Mouse (Mus musculus) T-cell, adult 2 months (primary cell): ENCODE measurements around the gene Gypa.

Experiments
- DNase-seq: peaks from one replicate; pipeline ENCODE4 v3.0.0; 2022; ENCODE audit warnings: low spot score

Gene Gypa

GRCm38 (mm10) chr8:80493523-80494345 is at the start of gene Gypa:
Gene Gypa, plus strand, starts transcription at chr8:80493781.
- no peak for DNase-seq

- DNase-seq, result no peak
Measured at GRCm38 (mm10) chr8:80444534-80445072, 49.0 kb upstream of the Gypa start.

DNA sequence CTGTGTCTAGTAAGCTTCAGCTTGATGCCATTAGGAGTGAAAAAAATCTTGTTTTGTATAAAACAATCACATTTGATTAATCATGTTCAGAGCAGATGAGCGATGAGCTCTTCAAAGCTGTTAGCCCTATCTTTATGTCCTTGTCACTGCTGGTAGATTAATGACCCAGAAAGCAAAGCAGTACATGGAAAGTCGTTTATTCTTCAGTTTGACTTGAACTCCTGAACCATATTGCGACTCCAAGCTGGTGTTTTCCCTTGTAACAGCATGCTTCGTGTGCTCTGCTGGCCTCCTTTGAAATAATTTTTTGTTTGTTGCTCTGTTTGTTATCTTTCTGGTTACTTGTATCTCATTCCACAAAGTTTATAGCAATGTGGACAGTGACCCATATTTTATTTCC is 46.4 kb upstream of the Gypa start:
- no peak for DNase-seq

GRCm38 (mm10) chr8:80451938-80452690 is 41.5 kb upstream of the Gypa start:
- DNase-seq, result no peak

GRCm38 (mm10) chr8:80463450-80463917 is 30.1 kb upstream of the Gypa start:
- DNase-seq, result no peak

DNA sequence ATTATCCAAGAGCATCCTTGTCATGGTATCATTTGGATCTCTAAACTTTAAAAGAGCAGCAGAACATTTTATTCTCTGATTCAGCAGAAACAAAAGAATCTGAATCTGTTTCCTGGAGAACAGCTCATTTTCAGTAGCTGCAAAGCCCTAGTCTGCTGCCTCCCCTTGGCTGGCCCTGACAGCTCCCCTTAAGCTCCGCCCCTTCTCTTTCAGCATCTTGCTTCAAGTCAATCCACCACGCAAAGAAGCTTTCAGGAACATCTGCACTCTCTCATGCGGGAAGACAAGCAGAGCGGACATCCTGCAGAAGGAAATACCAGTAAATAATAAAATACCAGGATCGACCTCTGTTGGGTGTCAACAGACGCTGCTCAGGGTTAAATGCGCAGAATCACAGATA is 18.6 kb upstream of the Gypa start:
- DNase-seq, result no peak

- no peak for DNase-seq
Measured at GRCm38 (mm10) chr8:80478156-80478555, 15.4 kb upstream of the Gypa start.

DNA sequence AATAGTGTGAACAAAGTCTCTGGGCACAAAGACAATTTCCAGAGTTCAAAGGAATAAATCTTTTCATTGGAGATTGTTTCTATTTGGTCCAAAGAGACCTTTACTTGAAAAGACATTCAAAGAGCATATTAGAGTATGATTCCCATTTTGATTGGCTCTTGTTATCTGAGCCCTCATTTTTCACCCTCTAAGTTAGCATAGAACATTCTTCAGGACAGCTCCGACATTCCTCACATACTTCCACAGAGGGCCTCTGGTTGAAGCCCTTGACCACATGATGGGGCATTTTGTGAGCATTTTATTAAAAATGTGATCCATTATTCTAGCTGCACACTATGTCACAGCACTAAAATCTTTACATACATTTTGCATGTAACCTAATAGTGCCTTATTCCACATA is 14.5 kb upstream of the Gypa start:
- no peak for DNase-seq

- no peak for DNase-seq
Measured at GRCm38 (mm10) chr8:80482173-80482572, 11.4 kb upstream of the Gypa start.

DNA sequence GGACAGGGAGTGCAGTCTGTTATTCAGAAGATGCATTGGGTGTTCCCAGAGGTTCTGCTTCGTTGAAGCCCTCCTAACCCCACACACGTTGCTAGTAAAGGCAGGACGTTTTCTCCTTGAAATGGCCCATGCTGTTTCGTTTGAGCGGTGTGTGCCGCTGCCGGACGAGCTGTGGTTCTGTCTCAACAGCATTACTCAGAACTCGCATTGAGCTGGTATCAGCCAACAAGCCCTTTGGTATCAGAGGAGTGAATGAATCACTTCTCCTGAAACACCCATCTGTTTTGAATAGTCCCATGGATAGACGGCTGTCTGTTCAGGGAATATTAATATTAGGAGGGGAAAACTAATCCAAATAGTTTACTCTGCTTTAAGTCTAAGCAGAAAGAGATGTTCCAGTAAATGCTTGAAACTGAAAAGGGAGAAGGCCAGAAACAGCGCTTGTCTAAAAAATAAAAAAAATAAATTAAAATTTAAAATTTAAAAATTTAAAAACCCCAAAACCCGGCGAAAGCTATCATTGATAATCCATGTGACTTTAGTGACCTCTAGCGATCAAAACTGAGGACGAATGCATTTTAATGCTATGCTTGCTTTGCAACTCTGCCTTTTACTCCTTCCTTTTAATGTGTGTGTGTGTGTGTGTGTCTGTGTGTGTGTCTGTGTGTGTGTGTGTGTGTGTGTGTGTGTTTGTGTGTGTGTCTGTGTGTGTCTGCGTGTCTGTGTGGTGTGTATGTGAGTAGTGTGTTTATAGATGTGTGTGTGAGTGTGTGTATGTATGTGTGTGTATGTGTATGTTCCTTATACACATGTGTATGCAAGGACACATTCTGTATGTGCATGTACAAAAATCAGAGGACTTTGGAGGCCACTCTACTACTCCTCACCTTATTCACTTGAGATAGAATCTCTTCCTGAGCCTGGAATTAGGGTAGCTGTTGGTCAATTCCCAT is 10.5 kb upstream of the Gypa start:
- peak; percentile 6 for DNase-seq

GRCm38 (mm10) chr8:80491562-80491961 is 2.0 kb upstream of the Gypa start:
- no peak for DNase-seq

DNA sequence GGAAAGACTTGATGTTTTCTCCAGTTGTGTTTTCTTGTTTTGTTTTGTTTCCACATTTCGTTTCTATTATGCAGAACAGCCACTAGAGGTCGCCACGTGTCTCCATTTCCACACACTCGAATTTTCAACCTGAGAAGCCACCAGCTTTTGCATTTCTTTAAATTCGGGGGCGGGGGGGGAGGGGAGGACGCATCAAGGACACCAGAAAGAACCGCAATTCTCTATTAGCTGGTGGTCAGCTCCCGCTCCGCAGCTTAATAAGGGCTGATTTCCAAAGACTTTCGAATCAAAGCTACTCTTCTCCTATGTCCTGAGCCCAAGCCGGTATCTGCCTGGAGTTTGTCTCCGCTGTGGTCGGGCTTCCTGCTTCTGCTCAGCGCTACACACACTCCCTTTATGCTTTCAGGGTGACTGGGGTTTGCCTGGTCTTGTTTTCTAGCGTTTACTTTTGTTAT is 567 bp upstream of the Gypa start:
- peak; percentile 52 for DNase-seq

DNA sequence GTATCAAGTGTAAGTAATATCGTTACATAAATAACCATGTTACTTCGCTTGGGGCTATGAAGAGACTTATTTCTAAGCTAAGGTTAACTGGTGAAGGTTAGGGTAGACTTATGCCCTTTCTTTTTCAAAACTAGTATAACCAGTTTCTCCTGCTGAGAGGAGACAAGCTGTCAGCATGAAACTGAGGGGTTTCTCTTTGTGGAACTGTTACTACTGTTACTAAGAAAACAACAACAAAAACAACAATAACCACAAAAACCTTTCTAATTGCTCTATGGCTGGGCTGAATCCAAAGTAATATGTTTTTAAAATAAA is 722 bp downstream of the Gypa start:
- no peak for DNase-seq

DNA sequence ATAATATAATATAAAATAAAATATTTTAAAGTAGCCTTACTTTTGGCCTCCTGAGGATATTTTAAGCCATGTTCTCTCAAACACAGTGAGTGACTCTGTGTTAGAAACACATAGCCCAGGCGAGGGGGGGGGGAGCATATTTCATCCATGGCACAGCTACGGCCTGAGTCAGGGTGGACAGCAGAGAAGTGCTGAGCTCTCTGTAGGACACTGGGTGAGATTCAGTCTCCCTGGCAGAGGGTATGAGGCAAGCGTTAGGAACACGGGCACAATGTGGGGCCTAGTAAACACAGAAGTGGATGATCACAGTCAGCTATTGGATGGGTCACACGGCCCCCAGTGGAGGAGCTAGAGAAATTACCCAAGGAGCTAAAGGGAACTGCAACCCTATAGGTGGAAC is 1.2 kb downstream of the Gypa start:
- DNase-seq, result no peak

DNA sequence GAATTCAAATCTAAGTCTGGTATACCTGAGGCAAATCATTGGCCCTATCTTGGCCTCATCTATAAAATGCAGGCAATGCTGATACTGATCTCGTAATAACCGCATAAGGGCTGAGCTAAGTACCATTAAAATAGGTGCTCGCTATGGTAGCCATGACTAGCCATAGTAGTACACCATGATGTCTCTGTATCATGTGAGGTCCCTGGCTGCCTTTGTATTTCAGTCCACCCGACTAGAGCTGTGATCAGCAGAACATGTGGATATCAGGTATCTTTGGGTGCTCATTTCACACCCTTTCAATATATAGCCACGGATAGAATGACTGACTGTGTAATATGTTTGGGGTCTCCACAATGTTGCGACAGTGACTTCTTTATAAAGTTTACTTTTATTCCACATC is 1.9 kb downstream of the Gypa start:
- DNase-seq, result no peak

DNA sequence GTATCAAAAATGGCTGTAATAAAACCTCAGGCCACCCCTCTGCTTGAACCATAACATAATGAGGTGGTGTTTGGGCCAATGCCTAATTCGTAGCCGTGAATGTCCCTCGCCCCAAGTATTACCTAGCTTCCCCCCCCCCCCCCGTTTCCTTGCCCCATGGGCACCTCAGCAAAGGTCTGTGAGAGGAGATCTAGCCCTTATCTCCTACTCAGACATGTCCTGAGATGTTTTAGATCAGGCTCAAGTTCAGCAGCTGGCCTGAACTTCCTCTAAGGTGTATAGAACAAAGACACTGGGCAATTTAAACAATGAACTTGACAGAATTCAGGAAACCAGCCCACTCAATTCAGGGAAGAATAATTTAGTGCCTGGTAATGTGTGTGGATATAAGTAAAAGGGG is 3.7 kb downstream of the Gypa start:
- DNase-seq, result no peak

GRCm38 (mm10) chr8:80500244-80500643 is 6.7 kb downstream of the Gypa start:
- no peak for DNase-seq

- no peak for DNase-seq
Measured at GRCm38 (mm10) chr8:80500773-80501172, 7.2 kb downstream of the Gypa start.

DNA sequence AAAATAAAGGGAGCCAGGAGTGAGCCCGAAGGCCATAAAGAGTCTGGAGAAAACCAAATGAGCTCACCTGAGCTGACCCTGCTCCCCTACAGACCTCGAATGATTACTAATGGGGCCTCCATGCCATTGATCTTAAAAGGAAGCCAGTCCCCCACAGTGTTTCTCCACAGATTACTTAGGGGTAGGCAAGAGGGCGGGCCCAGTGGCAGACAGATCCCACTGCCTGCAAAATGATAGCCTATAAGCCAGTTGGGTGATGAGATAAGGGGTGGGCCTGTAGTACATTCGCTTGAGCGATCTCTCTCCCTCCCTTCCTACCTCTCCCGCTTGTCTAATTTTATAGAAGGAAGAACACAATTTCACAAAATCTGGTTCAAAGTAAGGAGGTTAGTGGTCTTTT is 7.7 kb downstream of the Gypa start:
- DNase-seq, result no peak

- DNase-seq, result no peak
Measured at GRCm38 (mm10) chr8:80526382-80527355, 33.1 kb downstream of the Gypa start.

- no peak for DNase-seq
Measured at GRCm38 (mm10) chr8:80541836-80542235, 48.3 kb downstream of the Gypa start.
